Mouse (Mus musculus): ENCODE results near the gene Fam20b.

GRCm38 (mm10) chr1:156717751-156718285 lies 1.1 kb downstream of the Fam20b start:
- TF ChIP-seq CTCF (IDR thresholded peaks at IDR 0.05; ENCODE audit: control insufficient read depth, insufficient read depth, insufficient replicate concordance, low read depth, low read length) (no peak), POLR2A (IDR thresholded peaks at IDR 0.05; ENCODE audit: control insufficient read depth, low read depth, low read length) (no peak)

Data from testis, adult 2 months (tissue).